17 mouse cellular contexts compared by ENCODE assay signal in genomic region chr4:151902046-151902688, GRCm38 (mm10). TPM values are rescaled to one million over a fixed set of nuclear protein-coding genes. Genes with fewer than 3 reads are reported as not detected.
DNase-seq lines count a peak whose midpoint lies in the region; ATAC-seq and TF ChIP-seq lines count a peak whose summit lies in the region.
"Had no signal": no experiment of that assay in that cellular context is flagged by ENCODE, and none has a peak within 500 bp of the region (broad histone marks: within the 10 kb centered on the region; RNA-seq: fewer than 3 reads in every experiment).

No protein-coding gene starts in this region.

- no peak overlapping the region for H3K9ac ChIP-seq in heart, embryonic 13.5 days
- no peak overlapping the region for H3K9ac ChIP-seq in liver, postnatal 0 days (replicated peaks)
- no peak overlapping the region for H3K9ac ChIP-seq in liver, embryonic 12.5 days
- H3K9ac ChIP-seq: embryonic facial prominence, embryonic 15.5 days; liver, embryonic 14.5 days; midbrain, embryonic 12.5 days had no signal

- DNase-seq in cerebellum, adult 8-10 months: peak; percentile 14
- no peak for DNase-seq in cerebellum, adult 9-11 months
- no peak for DNase-seq in heart, postnatal 4 days
- DNase-seq in liver, postnatal 0 days: no peak
- peak; percentile 10 for DNase-seq in brain, adult 2 months (ENCODE audit: low read depth, low spot score)
- no peak for DNase-seq in right cerebral cortex, postnatal 4 days
- DNase-seq: embryo, embryonic 11 days had no signal

- peaks cover 27% of the 10 kb centered on the region for H3K4me1 ChIP-seq in heart, embryonic 13.5 days
- no peaks in the 10 kb centered on the region for H3K4me1 ChIP-seq in liver, postnatal 0 days (ENCODE audit: insufficient read depth)
- peaks cover 17% of the 10 kb centered on the region for H3K4me1 ChIP-seq in liver, embryonic 12.5 days

- no peak for ATAC-seq in heart, embryonic 13.5 days (ENCODE audit: extremely low read depth, insufficient number of reproducible peaks, low FRiP score, low TSS enrichment)
- ATAC-seq in liver, postnatal 0 days: no peak
- ATAC-seq in liver, embryonic 12.5 days: no peak

- peak; percentile 52; the same call in 1 of the 2 replicates for TF ChIP-seq EP300 in liver, postnatal 0 days (IDR thresholded peaks at IDR 0.05; ENCODE audit: low read depth)

- WGBS in heart, embryonic 13.5 days: 70% methylated on average over 17 of the region's 17 CpGs
- 62% methylated on average over 17 of the region's 17 CpGs for WGBS in liver, postnatal 0 days (ENCODE audit: insufficient replicate concordance)
- WGBS in liver, embryonic 12.5 days (ENCODE audit: insufficient replicate concordance): 52% methylated on average over 17 of the region's 17 CpGs

- no peak for TF ChIP-seq CTCF in liver, postnatal 0 days (IDR thresholded peaks at IDR 0.05; ENCODE audit: low read depth)

- H3K4me3 ChIP-seq in heart, embryonic 13.5 days: no peak overlapping the region
- H3K4me3 ChIP-seq in liver, postnatal 0 days (ENCODE audit: low read depth, low read length): no peak overlapping the region
- H3K4me3 ChIP-seq in liver, embryonic 12.5 days: no peak overlapping the region
- H3K4me3 ChIP-seq: embryonic facial prominence, embryonic 15.5 days; forebrain, embryonic 10.5 days; hindbrain, embryonic 10.5 days; left cerebral cortex, adult 2 months; limb, embryonic 10.5 days; midbrain, embryonic 12.5 days had no signal

- no peaks in the 10 kb centered on the region for H3K36me3 ChIP-seq in heart, embryonic 13.5 days
- no peaks in the 10 kb centered on the region for H3K36me3 ChIP-seq in liver, postnatal 0 days (replicated peaks; ENCODE audit: insufficient read depth, low read length)
- H3K36me3 ChIP-seq in liver, embryonic 12.5 days: no peaks in the 10 kb centered on the region
- H3K36me3 ChIP-seq: embryonic facial prominence, embryonic 15.5 days; forebrain, embryonic 10.5 days; hindbrain, embryonic 10.5 days; limb, embryonic 10.5 days; midbrain, embryonic 12.5 days had no signal

- H3K27me3 ChIP-seq in heart, embryonic 13.5 days (replicated peaks): peaks cover 9% of the 10 kb centered on the region
- 0 out of 2 replicates have a peak, but pooled peaks cover 3% of the 10 kb centered on the region for H3K27me3 ChIP-seq in liver, postnatal 0 days (ENCODE audit: insufficient read depth, low read length)
- peaks cover 31% of the 10 kb centered on the region for H3K27me3 ChIP-seq in liver, embryonic 12.5 days (replicated peaks)

- H3K4me2 ChIP-seq in heart, embryonic 13.5 days: peak overlapping the region; percentile 30; the same call in 1 of the 2 replicates
- H3K4me2 ChIP-seq in liver, postnatal 0 days (ENCODE audit: low read depth, low read length): no peak overlapping the region
- H3K4me2 ChIP-seq in liver, embryonic 12.5 days: no peak overlapping the region
- H3K4me2 ChIP-seq: embryonic facial prominence, embryonic 15.5 days; midbrain, embryonic 12.5 days had no signal

- H3K27ac ChIP-seq in heart, embryonic 13.5 days (replicated peaks): peak overlapping the region; percentile 55; the same call in 1 of the 2 replicates
- no peak overlapping the region for H3K27ac ChIP-seq in liver, postnatal 0 days (ENCODE audit: low read depth)
- H3K27ac ChIP-seq in liver, embryonic 12.5 days: no peak overlapping the region
- H3K27ac ChIP-seq: embryonic facial prominence, embryonic 15.5 days; forebrain, embryonic 10.5 days; hindbrain, embryonic 10.5 days; left cerebral cortex, adult 2 months; limb, embryonic 10.5 days; liver, embryonic 14.5 days; macrophage; midbrain, embryonic 12.5 days had no signal

- no peaks in the 10 kb centered on the region for H3K9me3 ChIP-seq in heart, embryonic 13.5 days
- no peaks in the 10 kb centered on the region for H3K9me3 ChIP-seq in liver, postnatal 0 days (ENCODE audit: low read length)
- peaks cover 7% of the 10 kb centered on the region; the same call in 1 of the 2 replicates for H3K9me3 ChIP-seq in liver, embryonic 12.5 days (replicated peaks)
- H3K9me3 ChIP-seq: embryonic facial prominence, embryonic 15.5 days; hindbrain, embryonic 10.5 days; limb, embryonic 10.5 days; midbrain, embryonic 12.5 days had no signal

RNA-seq across cellular contexts. Expression of gene Dnajc11, which starts 31.3 kb away (rescaled TPM):
- polyA plus RNA-seq in heart, embryonic 13.5 days (2015; fragmentation: Nextera tagmentation; extraction: Ambion mirVana): 57.1 and 59.2 TPM in 2 replicates
- 10 to 100 TPM; 96.2 to 99.0 TPM for total RNA-seq in heart, postnatal 4 days (2021)
- 28.8 and 29.2 TPM in 2 replicates for polyA plus RNA-seq in liver, postnatal 0 days (2015; fragmentation: Nextera tagmentation; extraction: Ambion mirVana)
- polyA plus RNA-seq in liver, embryonic 12.5 days (2016; fragmentation: Nextera tagmentation; extraction: Ambion mirVana): 74.4 and 85.1 TPM in 2 replicates

RNA-seq across cellular contexts. Expression of gene Camta1, which starts 40.5 kb away (rescaled TPM):
- 118 and 142 TPM in 2 replicates for polyA plus RNA-seq in heart, embryonic 13.5 days (2015; fragmentation: Nextera tagmentation; extraction: Ambion mirVana)
- 100 to 1,000 TPM; 152 to 172 TPM for total RNA-seq in heart, postnatal 4 days (2021)
- polyA plus RNA-seq in liver, postnatal 0 days (2015; fragmentation: Nextera tagmentation; extraction: Ambion mirVana): 47.9 and 48.3 TPM in 2 replicates
- 49.6 and 59.1 TPM in 2 replicates for polyA plus RNA-seq in liver, embryonic 12.5 days (2016; fragmentation: Nextera tagmentation; extraction: Ambion mirVana)

Comparison
In these comparisons a context has a peak if more than half of its experiments do, and no peak if none do; other contexts are left out.
1. DNase-seq: peak in cerebellum, adult 8-10 months (single experiment) and brain, adult 2 months (single experiment); none in cerebellum, adult 9-11 months (single experiment), heart, postnatal 4 days (single experiment), liver, postnatal 0 days (single experiment) and right cerebral cortex, postnatal 4 days (single experiment).